Mouse (Mus musculus): Measurements from ENCODE around the gene Hsd17b14.

Hsd17b14 gene

DNA sequence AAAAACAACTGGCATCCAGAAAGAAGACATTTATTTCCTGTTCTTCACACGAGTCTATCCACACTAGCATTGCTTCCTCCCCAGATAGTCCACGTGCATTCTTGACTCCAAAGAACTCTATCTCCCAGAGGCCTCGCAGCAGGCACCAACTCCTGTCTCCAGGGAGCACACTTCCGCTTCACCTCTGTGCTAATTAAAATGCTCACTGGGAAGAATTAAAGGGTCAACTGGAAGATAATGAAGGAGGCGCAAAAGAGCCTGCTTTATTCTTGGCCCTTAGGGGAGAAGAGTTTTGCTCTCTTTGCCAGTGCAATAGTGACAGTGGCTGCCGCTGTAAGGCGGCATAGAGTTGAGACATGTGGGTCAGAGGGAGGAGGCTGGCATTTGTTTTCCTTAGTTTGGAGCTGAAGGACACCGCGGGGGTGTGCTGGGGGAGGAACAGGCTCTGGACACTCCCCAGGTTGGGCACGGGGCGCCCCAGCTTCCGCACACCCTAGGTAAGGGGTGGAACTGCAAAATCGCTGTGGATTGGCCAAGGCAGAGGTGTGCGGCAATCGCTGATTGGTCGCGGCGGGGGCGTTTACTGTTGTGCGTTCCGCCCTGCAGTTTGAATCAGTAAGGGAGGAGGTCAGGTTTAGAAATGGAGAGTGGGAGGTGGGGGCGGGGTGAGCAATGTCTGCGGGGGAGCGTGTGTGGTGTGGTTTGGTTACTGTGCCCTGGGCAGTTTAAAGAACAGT is 13.3 kb downstream of the Hsd17b14 start:
- DNase-seq, result peak; percentile 86 to 89

DNA sequence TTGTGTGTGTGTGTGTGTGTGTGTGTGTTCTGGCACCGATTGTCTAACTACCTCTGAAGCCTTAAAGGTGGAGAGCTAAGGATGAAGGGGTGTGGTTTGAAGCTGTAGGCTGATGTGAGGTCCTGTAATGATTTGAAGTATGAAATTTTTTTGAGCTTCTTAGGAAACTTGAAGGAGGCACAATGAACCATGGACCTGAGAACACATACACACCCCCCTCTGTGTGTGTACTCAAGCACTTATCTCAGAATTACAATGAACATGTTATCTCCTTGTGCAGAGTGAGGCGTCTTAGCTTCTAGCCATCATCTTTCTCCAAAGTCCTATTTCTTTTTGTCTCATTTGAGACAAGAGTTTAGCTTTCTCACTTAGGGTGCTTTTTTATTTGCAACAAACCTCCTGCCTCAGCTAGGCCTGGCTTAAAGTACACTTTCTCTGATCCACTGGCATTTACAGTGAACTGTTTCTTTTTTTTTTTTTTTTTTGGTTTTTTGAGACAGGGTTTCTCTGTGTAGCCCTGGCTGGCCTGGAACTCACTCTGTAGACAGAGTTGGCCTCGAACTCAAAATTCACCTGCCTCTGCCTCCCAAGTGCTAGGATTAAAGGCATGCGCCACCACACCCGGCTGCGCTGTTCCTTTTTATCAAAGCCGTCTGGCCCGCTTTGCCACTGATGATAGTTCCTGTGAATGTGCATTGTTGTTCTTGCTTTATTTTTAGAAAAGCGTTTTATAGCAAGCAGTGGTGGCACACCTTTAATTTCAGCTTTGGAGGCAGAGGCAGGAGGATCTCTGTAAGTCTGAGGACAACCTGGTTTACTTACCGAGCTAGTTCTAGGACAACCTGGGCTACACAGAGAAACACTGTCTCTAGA is 14.1 kb downstream of the Hsd17b14 start:
- DNase-seq, result no peak

- DNase-seq, result peak; percentile 69 to 73
Measured at GRCm38 (mm10) chr7:45570103-45570741, 15.5 kb downstream of the Hsd17b14 start, which contains the start of gene Bcat2. TSS of gene Bcat2 (plus strand) at chr7:45570153.

GRCm38 (mm10) chr7:45571966-45572365 is 17.3 kb downstream of the Hsd17b14 start:
- DNase-seq, result no peak

DNA sequence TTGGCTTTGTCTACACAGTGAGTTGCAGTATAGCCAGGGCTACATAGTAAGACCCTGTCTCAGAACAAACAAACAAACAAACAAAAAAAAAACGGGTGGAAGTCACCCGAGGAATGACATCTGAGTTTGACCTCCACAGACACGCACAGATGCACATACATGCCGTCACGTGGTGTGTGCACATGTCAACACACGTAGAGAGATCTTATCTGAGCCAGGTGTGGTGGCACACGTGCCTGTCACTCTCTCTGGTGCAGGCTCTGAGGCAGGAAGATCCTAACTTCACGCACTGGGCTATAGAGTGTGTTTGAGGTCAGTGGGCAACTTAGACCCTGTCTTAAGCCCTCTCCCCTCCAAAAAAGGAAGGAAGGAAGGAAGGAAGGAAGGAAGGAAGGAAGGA is 19.3 kb downstream of the Hsd17b14 start:
- peak; percentile 65 to 76 for DNase-seq

GRCm38 (mm10) chr7:45574472-45575379 is 20.0 kb downstream of the Hsd17b14 start:
- DNase-seq, result no peak

DNA sequence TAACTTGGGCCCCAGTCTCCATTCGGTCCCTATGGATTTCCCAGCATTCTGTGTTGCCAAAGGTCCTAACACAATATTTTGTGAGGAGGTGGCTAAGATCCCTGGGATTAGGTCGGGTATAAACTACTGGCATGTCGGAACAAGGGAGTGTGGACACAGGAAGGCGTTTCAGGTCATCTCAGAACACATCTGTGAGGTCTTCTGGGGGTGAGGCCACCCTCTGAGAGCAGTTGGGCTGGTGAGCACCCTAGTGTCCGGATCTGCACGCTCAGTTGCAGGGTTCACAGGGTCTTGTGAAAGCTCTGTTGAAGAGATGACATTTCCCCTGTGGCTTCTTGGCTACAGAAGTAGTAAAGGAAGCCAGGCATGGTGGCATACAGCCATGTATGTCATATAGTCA is 31.2 kb downstream of the Hsd17b14 start:
- DNase-seq, result no peak

- no peak for DNase-seq
Measured at GRCm38 (mm10) chr7:45587631-45588592, 33.2 kb downstream of the Hsd17b14 start.

DNA sequence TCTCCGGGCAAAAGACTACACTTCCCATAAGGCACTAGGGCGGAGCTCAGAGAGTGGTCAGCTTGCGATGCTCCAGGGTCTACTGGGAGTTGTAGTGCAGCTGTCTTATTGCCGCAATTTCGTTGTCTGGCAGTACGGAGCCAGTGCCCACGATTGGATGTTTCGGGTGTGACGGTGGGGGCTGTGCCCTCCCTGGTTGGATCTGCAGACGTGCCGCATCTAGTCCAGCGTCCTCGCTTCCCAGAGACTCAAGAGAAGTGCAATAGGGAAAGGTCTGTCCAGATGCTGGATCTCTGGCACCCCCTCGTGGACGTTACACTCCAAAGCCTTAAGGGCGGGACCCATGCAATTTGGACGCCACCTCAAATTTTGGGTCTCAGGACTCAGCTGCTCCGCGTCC is 34.5 kb downstream of the Hsd17b14 start:
- DNase-seq, result peak; percentile 68 to 74

GRCm38 (mm10) chr7:45589898-45590297 is 35.2 kb downstream of the Hsd17b14 start:
- no peak for DNase-seq

DNA sequence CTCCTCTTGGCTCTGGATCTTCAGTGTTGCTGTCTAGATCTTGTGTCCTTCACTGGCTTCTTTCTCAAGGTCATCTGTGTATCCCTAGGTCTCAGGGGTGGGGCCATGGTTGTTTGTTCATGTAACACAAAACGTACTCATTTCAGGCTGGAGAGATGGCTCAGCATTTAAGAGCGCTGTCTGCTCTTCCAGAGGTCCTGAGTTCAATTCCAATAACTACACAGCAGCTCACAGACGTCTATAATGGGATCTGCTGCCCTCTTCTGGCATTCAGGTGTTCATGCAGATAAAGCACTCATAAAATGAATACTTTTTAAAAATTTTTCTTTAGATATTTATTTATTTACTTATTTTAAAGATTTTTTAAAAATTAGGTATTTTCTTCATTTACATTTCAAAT is 36.2 kb downstream of the Hsd17b14 start:
- DNase-seq, result no peak

DNA sequence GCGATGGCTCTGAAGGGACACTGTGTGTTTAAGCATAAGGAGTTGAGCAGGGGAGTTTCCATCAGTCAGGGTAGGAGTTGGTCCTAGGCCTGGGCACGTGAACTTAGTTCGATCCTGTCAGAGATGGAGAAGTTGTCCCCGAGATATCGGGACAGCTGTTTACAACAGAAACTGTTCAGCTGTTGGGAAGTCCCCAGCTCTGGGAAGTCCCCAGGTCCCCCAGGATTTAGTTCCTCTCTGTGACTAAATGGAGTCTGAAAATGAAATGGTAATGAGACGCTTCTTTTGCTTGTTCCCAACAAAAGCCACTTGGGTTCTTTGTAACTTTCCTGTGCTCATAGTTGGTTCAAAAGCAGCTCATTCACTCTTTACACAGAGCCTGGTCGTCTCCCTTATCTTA is 37.2 kb downstream of the Hsd17b14 start:
- no peak for DNase-seq

DNA sequence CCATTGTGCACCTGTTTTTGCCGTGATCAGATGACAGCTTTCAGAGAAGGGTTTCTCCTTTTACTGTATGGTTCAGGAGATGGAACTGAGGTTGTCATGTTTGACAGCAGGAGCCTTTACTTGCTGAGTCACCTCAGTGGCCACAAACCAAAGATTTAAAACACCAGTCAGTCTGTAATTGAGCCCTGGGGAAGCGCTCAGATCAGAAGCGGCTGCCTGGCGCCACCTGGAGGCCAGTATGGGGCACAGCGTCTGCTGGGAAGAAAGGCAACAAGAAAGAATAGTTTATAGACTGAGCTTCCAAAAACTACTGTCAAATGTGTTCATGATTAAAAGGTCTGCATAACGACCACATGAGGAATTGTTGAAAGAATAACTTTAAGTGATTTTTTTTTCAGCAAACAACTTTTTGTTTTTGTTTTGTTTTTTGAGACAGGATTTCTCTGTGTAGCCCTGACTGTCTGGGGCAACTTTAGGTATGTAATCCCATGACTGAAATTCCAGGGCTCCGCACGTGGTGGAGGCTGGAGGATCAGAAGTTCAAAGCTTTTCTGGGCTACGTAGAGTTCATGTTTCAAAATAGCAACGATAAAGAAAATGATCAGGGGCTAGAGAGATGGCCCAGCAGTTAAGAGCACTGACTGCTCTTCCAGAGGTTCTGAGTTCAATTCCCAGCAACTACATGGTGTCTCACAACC is 38.6 kb downstream of the Hsd17b14 start:
- peak; percentile 46 to 49 for DNase-seq

DNA sequence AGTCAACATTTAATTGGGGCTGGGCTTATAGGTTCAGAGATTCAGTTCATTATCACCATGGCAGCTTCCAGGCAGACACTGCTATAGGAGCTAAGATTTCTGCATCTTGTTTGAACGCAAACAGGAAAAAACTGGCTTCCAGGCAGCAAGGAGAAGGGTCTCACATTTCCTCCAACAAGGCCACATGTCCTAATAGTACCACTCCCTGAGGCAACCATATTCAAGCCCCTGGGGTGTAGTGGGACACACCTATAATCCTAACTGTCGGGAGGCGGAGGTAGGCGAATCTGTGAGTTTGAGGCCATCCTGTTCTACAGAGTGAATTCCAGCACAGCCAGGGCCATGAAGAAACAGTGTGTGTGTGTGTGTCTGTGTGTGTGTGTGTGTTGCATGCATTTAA is 40.5 kb downstream of the Hsd17b14 start:
- DNase-seq, result no peak

GRCm38 (mm10) chr7:45596107-45596506 is 41.4 kb downstream of the Hsd17b14 start:
- DNase-seq, result no peak

DNA sequence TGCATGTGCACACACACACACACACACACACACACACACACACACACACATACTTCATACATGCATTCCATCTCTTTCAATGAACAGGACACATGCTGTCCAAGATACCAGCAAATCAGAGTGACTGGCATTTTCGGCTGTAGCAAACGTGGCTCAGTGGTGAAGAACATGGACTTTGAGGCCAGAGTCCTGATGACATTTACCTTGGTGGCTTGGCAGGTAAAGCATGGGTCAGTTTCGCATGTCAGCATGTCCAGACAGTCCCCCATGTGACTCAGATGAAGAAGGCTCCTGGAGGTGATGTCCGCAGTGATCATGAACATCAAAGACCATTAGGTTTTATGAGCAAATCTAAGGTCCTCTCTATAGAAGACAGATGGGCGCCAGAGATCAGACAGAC is 42.3 kb downstream of the Hsd17b14 start:
- no peak for DNase-seq

GRCm38 (mm10) chr7:45597527-45597926 is 42.8 kb downstream of the Hsd17b14 start:
- DNase-seq, result no peak

DNA sequence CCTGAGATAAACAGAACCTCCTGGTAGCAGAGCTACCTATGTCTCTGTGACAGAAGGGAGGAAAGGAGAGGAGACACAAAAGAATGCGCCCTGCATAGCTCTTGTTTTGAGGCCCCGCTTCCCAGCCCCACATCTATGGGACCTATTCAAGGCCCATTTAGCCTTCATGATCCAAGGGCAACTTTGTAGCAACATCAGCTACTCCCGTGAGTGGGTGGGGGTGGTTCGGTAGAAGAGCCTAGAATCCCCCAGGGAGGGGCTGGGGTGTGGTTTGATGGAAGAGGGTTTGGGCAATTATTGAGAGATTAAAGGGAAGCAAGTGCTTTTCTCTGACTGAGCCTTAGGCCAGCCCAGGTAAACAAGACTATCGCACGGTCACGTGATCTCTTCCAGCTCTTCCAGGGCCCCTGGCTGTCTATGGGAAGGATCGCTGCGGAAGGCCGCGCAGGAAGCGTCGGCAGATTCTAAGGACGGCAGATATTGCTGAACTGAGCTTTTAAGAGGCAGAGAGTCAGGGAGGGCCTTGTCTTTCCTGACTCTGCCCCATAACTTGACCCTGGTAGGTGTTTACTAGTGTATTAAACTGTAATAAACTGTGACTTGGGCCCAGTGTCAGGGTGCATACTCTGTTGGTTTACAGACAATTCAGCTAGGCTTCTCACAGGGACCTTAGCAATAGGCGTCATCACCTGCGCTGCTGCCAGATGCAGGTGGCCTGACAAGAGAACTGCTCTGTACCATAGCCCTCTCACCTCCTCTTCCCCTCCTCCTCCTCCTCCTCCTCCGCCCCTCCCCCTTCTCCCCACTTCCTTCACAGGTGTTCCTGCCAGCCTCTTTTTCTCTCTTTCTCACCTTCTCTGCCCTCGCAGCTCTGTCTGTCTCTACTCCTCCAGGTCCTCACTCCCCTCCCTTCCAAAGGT is 44.5 kb downstream of the Hsd17b14 start:
- peak; percentile 55 to 73 for DNase-seq

DNA sequence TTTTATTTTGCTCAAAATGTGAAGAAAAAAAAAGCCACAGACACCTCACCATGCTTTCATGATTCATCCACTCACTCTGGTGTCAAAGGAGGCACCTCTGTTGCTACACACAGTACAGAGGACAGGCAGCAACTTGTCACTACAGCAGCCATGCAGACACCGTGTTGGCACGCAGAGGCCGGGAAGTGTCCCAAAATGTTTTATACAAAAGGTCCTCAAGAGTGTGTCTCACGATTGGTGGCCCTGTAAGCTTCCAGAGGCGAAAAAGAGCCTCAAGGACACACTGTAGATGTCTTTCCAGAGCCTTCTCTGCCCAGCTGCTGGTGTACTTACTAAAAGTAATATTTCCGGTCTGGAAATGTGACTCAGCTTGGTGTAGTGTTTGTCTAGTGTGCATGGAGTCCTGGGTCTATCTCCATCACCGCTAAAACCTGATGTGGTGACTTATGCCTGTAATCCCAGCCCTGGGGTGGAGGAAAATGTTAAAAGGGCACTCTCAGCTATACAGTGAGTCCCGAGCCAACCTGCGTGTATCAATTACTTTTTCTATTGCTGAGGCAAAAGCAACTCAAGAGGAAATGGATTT is 51.1 kb downstream of the Hsd17b14 start:
- no peak for DNase-seq
